Mouse (Mus musculus) Patski (cell line): Measurements from ENCODE around the gene C1qtnf9. TPM values are rescaled to one million over a fixed set of nuclear protein-coding genes. Genes with fewer than 3 reads are reported as not detected.

Experiments used
- ATAC-seq: fragments of 100-300 bp; one replicate; pipeline ENCODE4 v1.8.0; 2021
- CTCF ChIA-PET: fragments of 350-600 bp; sonication (Branson Sonifier 250); formaldehyde crosslinking; loops from one replicate; lab custom pipeline; 2022; ENCODE audit warnings: inconsistent platforms; lab: Charles Lee
- POLR2A ChIA-PET: fragments of 350-600 bp; sonication (Branson Sonifier 250); formaldehyde crosslinking; loops from one replicate; lab custom pipeline; 2022; ENCODE audit warnings: antibody characterized with exemption, inconsistent platforms; lab: Charles Lee
- DNase-seq: peaks from one replicate; pipeline ENCODE4 v3.0.0-alpha.2; 2011; ENCODE audit warnings: low read depth, low spot score
- H3K27me3 ChIP-seq: fragments of 371-371 bp; one replicate; pipeline ENCODE4 v1.5.1; 2021
- CTCF ChIP-seq: fragments of 100-300 bp; IDR thresholded peaks from one replicate; pipeline ENCODE4 v1.5.1; 2021
- in situ Hi-C: fragments of 300-500 bp; cut with MboI; formaldehyde crosslinking; loops from 3 replicates; pipeline ENCODE4 v1.11.1; 2018; ENCODE audit warnings: low pct_unique_long_range_greater_than_20kb, mixed read lengths
- polyA plus RNA-seq: library from polyadenylated mRNA; unstranded; gene quantifications from one replicate; pipeline ENCODE4 v1.2.3, GENCODE M21; 2021

Gene C1qtnf9
- polyA plus RNA-seq, 1 experiment from 2014 or later = not detected

DNA sequence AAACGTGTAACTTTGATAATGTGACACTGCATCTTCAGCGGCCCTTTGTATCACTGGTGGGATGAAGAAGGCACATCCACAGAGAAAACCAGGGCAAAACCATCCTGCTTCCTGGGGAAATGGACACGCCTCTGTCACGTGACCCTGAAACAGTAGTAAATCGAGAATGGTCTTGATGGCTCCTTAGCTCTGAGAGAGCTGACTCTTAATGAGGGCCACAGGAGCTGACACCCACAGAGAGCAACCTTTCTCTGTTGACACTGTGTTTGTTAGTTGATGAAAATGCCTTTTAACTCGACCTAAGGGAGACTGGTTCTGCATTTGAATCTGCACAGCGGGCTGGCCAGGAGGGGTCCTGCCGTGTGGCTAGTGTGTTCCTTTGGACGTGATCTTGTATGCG is 6.1 kb upstream of the C1qtnf9 start:
- TF ChIP-seq CTCF = no peak
- ATAC-seq (no peak), DNase-seq (no peak)

DNA sequence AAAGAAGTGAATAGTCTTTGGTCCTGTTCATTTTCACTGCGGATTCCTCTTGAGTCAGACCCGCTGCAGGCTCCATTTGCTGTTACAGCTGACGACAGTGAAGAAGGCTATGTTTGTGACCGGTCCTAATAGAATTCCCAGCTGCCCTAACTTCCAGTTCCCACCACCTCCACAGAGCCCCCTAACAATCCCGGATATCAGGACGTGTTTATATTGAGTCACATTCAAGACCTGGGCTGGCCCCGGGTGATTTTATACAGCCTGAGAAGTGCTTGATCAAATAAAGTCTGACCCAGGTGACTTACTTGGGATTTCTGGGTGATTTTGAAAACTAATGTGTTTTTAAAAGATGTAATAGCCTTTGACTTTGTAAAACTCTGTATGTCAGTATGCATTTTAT is 5.2 kb upstream of the C1qtnf9 start:
- TF ChIP-seq CTCF = no peak
- POLR2A ChIA-PET = no interaction called here
- ATAC-seq (no peak), DNase-seq (no peak)
- CTCF ChIA-PET = no interaction called here
- H3K27me3 ChIP-seq = no peaks in the 10 kb centered on the region
- in situ Hi-C loops = no loop called here

More for the DNA sequence above, 6.1 kb upstream of the C1qtnf9 start:
- in situ Hi-C loops = no loop called here
- H3K27me3 ChIP-seq = no peaks in the 10 kb centered on the region
- ChIA-PET POLR2A (no interaction called here), CTCF (interaction anchor here (1.3 to 8.3 kb wide), 2 partner anchors 8 to 15 kb away, joined by 3 to 39 read pairs; no protein-coding TSS in a partner anchor)

DNA sequence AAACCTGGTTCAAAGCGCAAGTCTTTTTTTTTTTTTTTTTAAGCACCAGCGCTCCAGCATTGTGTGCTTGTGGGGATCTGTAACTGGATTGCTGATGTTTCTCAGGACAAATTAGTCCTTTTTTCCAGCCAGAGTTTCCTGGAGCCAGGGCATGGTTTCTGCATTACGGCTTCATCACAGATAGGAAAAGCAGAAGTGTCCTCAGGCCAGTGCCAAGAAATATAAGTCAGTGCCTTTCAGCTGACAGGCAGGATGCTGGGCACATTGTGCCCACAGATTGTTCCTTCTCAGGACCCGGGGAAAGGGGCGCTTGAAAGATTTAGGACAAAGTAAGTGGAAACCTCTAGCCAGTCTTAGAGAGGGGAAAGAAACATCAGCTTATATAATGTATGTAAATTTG is 4.2 kb upstream of the C1qtnf9 start:
- in situ Hi-C loops = no loop called here
- no peak for TF ChIP-seq CTCF
- no peak for ATAC-seq
- H3K27me3 ChIP-seq = no peaks in the 10 kb centered on the region
- ChIA-PET CTCF (no interaction called here), POLR2A (no interaction called here)
- no peak for DNase-seq

DNA sequence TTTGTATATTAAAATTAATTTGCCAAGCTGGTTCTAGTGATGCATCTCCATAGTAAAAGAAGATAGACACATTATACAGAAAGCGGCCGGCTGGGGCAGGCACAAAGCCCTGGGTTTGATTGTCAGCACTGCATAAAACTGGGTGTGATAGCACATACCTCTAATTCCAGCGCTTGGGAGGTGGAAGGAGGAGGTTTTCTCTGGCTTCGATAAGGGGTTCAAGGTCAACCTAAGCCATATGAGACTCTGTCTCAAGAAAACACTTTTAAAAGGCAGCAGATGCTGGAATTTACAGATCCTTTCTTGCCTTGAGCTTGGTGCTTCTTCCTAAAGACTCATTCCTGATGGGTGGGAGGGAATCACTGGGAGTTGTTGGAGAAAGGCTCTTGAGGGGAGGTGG is 3.4 kb upstream of the C1qtnf9 start:
- in situ Hi-C loops = no loop called here
- no peaks in the 10 kb centered on the region for H3K27me3 ChIP-seq
- DNase-seq (no peak), ATAC-seq (no peak)
- no peak for TF ChIP-seq CTCF
- ChIA-PET CTCF (interaction anchor here (2.4 kb wide), 1 partner anchor 53 kb away, joined by 11 read pairs; no protein-coding TSS in a partner anchor), POLR2A (no interaction called here)

DNA sequence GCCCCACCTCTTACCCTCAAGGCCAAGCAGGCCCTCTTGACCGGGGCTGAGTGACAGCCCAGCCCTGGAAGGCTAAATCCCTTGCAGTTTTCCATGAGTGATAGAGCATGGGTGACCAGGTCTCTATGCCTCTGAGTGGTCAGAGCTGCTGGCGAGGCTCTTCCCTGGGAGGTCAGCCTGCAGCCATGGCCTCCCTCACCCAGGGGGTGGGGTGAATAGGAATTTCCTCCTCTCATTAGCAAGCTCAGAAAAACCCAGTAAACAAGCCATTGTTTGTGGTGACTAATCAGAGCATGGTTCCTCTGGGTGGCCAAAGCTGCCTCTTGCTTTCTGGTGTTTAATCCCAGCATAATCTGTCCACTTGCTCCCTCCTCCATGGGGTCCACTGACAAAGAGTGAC is 2.9 kb upstream of the C1qtnf9 start:
- TF ChIP-seq CTCF = no peak
- ATAC-seq (peak; percentile 79), DNase-seq (peak; percentile 71)
- in situ Hi-C loops = no loop called here
- POLR2A ChIA-PET = no interaction called here
- CTCF ChIA-PET = interaction anchor here (2.4 kb wide), 1 partner anchor 53 kb away, joined by 11 read pairs; no protein-coding TSS in a partner anchor
- no peaks in the 10 kb centered on the region for H3K27me3 ChIP-seq

DNA sequence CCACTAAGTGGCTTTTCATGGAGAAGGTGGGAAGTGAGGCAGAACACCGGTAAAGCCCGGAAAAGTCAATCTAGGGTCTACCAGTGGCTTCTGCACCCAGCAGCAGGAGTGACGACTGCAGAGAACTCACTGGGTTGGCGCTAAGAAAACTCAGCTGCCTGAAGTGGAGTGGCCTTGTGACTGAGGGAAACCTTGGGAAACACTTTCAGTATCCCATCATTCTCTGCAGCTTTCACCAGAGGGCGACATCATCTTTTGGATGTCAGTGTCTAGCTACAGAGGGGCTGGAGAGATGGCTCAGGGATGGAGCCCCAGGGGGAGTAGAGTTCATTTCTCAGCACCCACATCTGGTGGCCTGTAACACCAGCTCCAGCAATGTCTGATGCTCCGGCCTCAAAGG is 1.4 kb downstream of the C1qtnf9 start:
- TF ChIP-seq CTCF = no peak

DNA sequence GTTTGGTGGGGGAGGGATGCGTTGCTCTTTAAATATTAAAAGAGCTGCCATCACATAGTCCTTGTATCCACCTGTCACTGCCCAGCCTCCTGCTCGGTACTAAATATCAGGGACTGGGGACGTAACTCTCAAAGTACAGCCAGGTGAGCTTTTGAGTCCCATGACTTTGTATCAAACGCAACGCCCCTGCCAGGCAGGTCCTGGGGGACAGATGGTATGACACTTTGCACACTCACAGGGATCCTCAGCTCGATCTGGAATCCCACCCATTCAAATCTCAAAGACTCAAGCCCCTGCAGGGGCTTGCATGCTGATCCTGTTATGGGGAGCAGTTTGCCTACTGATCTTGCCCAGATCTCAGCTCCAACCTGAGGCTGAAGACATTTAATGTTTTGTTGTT is 2.7 kb downstream of the C1qtnf9 start:
- ChIA-PET CTCF (interaction anchor here (0.6 to 4.0 kb wide), 28 partner anchors 9 to 257 kb away, joined by 3 to 46 read pairs (median 4); partner anchors contain the start of gene Mipep), POLR2A (no interaction called here)
- no peak for ATAC-seq

More for the DNA sequence above, 1.4 kb downstream of the C1qtnf9 start:
- in situ Hi-C loops = no loop called here
- no peaks in the 10 kb centered on the region for H3K27me3 ChIP-seq
- DNase-seq = no peak
- ChIA-PET POLR2A (no interaction called here), CTCF (interaction anchor here (0.8 to 4.0 kb wide), 8 partner anchors 12 to 57 kb away, joined by 3 to 46 read pairs (median 16); partner anchors contain the start of gene Mipep)
- no peak for ATAC-seq

DNA sequence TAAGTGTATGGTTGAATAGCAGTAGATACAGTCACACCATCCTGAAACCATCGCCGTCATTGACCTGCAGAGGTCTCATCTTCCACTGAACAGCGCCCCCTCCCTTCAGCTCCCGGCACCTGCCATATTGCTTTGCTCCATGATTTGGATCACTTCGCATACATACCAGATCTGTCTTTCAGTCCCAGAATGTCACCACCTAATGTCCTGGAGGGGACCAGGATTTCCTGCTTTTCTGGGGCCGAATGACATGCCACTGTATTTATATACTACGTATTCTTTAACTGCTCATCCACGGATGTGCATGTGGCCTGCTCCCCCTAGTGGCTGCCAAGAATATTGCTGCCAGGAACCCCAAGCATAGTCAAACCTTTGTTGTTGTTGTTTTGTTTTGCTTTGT is 3.1 kb downstream of the C1qtnf9 start:
- CTCF ChIA-PET = interaction anchor here (0.6 to 4.0 kb wide), 27 partner anchors 8 to 258 kb away, joined by 3 to 46 read pairs (median 4); partner anchors contain the start of gene Mipep
- POLR2A ChIA-PET = no interaction called here
- ATAC-seq (peak; percentile 57), DNase-seq (no peak)
- H3K27me3 ChIP-seq = no peaks in the 10 kb centered on the region
- in situ Hi-C loops = loop anchor here (5.0 kb wide), 1 partner anchor 64 kb away; no protein-coding TSS in a partner anchor
- peak; percentile 96 for TF ChIP-seq CTCF

More for the DNA sequence above, 2.7 kb downstream of the C1qtnf9 start:
- no peak for DNase-seq
- no peaks in the 10 kb centered on the region for H3K27me3 ChIP-seq
- TF ChIP-seq CTCF = no peak
- in situ Hi-C loops = loop anchor here (5.0 kb wide), 1 partner anchor 63 kb away; no protein-coding TSS in a partner anchor

DNA sequence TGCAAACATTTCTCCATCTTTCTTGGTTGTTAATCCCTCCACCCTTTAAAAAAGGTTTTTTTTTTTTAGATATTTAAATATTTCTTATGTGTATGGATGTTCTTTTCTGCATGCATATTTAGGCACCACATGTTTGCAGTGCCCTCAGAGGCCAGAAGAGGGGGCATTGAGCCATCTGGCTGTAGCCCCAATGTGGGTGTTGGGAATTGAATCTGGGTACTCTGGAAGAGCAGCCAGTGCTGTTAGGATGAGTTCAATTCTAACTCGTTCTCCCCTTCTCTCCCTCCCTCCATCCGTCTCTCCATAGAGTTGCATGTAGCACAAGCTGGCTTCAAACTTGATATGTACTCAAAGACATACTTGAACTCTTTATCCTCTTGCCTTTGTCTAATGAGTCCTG is 5.5 kb downstream of the C1qtnf9 start:
- CTCF ChIA-PET = no interaction called here
- ATAC-seq = no peak
- DNase-seq = no peak
- POLR2A ChIA-PET = interaction anchor here (1.0 kb wide), 1 partner anchor 62 kb away, joined by 3 read pairs; no protein-coding TSS in a partner anchor
- in situ Hi-C loops = loop anchor here (5.0 kb wide), 1 partner anchor 66 kb away; no protein-coding TSS in a partner anchor
- no peaks in the 10 kb centered on the region for H3K27me3 ChIP-seq
- peak; percentile 51 for TF ChIP-seq CTCF

DNA sequence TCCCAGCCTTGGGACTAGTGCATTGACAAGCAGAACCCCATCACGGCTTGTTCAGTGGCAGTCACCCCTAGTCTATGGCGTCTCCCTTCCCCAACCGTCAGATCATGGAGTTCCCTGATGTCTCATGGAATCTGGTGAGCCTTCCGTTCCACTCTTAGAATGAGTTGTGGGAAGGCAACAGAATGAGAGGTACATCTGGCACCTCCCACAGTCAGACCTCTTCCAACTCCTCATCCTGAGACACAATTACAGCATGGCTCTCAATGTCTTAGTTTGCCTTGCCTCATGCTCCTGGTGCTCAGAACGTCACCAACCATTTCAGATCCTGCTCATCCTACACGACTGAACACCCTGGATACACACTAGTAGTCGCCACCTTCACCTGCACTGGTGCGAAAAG is 8.6 kb downstream of the C1qtnf9 start:
- DNase-seq = no peak
- ChIA-PET POLR2A (no interaction called here), CTCF (interaction anchor here (1.0 kb wide), 1 partner anchor 64 kb away, joined by 3 read pairs; no protein-coding TSS in a partner anchor)
- in situ Hi-C loops = loop anchor here (5.0 kb wide), 1 partner anchor 259 kb away; no protein-coding TSS in a partner anchor
- TF ChIP-seq CTCF = no peak
- H3K27me3 ChIP-seq = no peaks in the 10 kb centered on the region
- no peak for ATAC-seq

DNA sequence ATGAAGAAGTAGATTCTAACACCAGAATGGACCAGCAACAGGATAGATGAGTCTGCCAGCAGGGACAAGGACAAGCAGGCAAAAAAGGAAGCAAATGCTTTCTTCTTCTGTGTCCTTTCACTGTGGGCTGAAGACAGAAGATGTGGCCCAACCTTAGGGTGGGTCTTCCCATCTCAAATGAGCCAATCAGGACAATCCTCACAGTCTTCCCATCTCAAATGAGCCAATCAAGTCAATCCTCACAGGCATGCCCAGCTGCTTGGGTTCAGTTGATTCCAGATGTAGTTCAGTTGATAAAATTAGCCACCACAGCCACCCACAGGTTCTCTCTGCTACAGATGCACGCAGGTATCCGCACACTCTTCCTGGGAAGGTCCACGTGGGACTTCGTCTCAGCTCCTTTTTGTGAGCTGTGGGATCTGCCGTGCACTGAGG is 9.6 kb downstream of the C1qtnf9 start:
- H3K27me3 ChIP-seq = no peaks in the 10 kb centered on the region
- ATAC-seq (no peak), DNase-seq (no peak)
- TF ChIP-seq CTCF = no peak
- in situ Hi-C loops = loop anchor here (5.0 kb wide), 1 partner anchor 260 kb away; no protein-coding TSS in a partner anchor
- CTCF ChIA-PET = interaction anchor here (1.0 kb wide), 1 partner anchor 65 kb away, joined by 3 read pairs; no protein-coding TSS in a partner anchor
- POLR2A ChIA-PET = interaction anchor here (0.7 kb wide), 1 partner anchor 90 kb away, joined by 6 read pairs; no protein-coding TSS in a partner anchor
